Mouse (Mus musculus) hindbrain, embryonic 16.5 days (tissue): ENCODE measurements around the gene Gdpd2. TPM values are rescaled to one million over a fixed set of nuclear protein-coding genes. Genes with fewer than 3 reads are reported as not detected.

ENCODE experiments used
- ATAC-seq: fragments of 200-750 bp; cut with Nextera tagmentation; 2 replicates; pipeline ENCODE4 v1.8.0; 2017; ENCODE audit warnings: moderate TSS enrichment, moderate library complexity
- H3K27ac ChIP-seq: fragments of 300-500 bp; sonication (generic); 2 replicates; pipeline ENCODE4 v1.5.1; 2014; ENCODE audit warnings: low read depth, mild to moderate bottlenecking, control low read depth, low read length, moderate library complexity
- H3K27me3 ChIP-seq: fragments of 300-500 bp; sonication (generic); replicated peaks from 2 replicates; pipeline ENCODE4 v1.6.1; 2014; ENCODE audit warnings: low read length; ENCODE audit not compliant: control insufficient read depth, insufficient read depth
- H3K36me3 ChIP-seq: fragments of 300-500 bp; sonication (generic); 2 replicates; pipeline ENCODE4 v1.6.1; 2014; ENCODE audit warnings: mild to moderate bottlenecking, low read length, moderate library complexity, mixed read lengths; ENCODE audit not compliant: control insufficient read depth, insufficient read depth
- H3K4me1 ChIP-seq: fragments of 300-500 bp; sonication (generic); 2 replicates; pipeline ENCODE4 v1.6.1; 2014; ENCODE audit warnings: low read depth, low read length; ENCODE audit not compliant: control insufficient read depth, insufficient read depth
- H3K4me2 ChIP-seq: fragments of 300-500 bp; sonication (generic); 2 replicates; pipeline ENCODE4 v1.6.1; 2014; ENCODE audit warnings: mild to moderate bottlenecking, low read length, control low read depth, moderate library complexity
- H3K4me3 ChIP-seq: fragments of 300-500 bp; sonication (generic); 2 replicates; pipeline ENCODE4 v1.5.1; 2014; ENCODE audit warnings: mild to moderate bottlenecking, low read length, control low read depth, moderate library complexity
- H3K9ac ChIP-seq: fragments of 300-500 bp; sonication (generic); 2 replicates; pipeline ENCODE4 v1.6.1; 2014; ENCODE audit warnings: low read depth, mild to moderate bottlenecking, control low read depth, low read length, moderate library complexity
- H3K9me3 ChIP-seq: fragments of 300-500 bp; sonication (generic); 2 replicates; pipeline ENCODE4 v1.6.1; 2014; ENCODE audit warnings: mild to moderate bottlenecking, low read length, moderate library complexity; ENCODE audit not compliant: control insufficient read depth
- WGBS: fragments of 180-500 bp; shearing (Covaris S2); extraction: QIAGEN DNeasy Blood & Tissue Kit; methylation state at CpG from one replicate; pipeline ENCODE4 v1.1.7; 2014; 5-methylcytosine and 5-hydroxymethylcytosine counted together
- polyA plus RNA-seq: library from polyadenylated mRNA; unstranded; fragments of >200 nt; fragmentation: Nextera tagmentation; extraction: Ambion mirVana; gene quantifications from 2 replicates; pipeline ENCODE4 v1.2.1, GENCODE M21; 2015

The Gdpd2 gene
- 38.5 and 45.9 TPM in 2 replicates for polyA plus RNA-seq

GRCm38 (mm10) chrX:100729665-100730188 is at the start of gene Gdpd2:
Gdpd2 (plus strand) TSS chrX:100729873.
- ATAC-seq, result peak; percentile 92
- H3K4me3 ChIP-seq, result peak within 1 kb of the TSS; percentile 38
- peaks cover 3% of the 10 kb centered on the region; the same call in 1 of the 2 replicates for H3K4me1 ChIP-seq
- peak within 1 kb of the TSS; percentile 61 for H3K9ac ChIP-seq
- no peaks in the 10 kb centered on the region for H3K9me3 ChIP-seq
- peak within 1 kb of the TSS; percentile 61 for H3K27ac ChIP-seq
- 29% methylated on average over 8 of the region's 8 CpGs for WGBS
- peak within 1 kb of the TSS; percentile 58 for H3K4me2 ChIP-seq
- no peaks in the 10 kb centered on the region for H3K36me3 ChIP-seq
- H3K27me3 ChIP-seq, result no peaks in the 10 kb centered on the region

DNA sequence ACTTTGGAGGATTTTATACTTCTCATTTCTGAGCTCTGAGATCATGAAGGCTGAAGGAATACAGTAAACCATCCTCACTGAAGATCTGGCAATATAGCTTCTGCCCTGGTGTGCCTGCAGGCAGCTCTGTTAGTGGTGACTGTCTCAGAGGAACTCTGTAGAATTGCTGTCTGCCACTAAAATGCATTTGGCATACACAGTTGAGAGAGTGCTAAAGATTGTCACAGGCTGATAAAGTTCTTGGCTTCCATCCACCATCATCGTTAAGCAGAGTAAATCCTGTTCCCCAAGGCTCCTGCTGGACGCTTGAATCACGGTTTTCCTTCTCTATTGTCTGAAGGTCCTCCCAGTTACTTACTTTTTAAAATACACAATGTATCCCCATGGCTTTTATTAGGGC is 43.1 kb upstream of the Gdpd2 start:
- H3K4me1 ChIP-seq, result no peaks in the 10 kb centered on the region
- H3K4me2 ChIP-seq, result no peak overlapping the region
- no peak overlapping the region for H3K4me3 ChIP-seq
- 62% methylated on average over 3 of the region's 3 CpGs for WGBS
- H3K27ac ChIP-seq, result no peak overlapping the region
- H3K9ac ChIP-seq, result no peak overlapping the region
- H3K36me3 ChIP-seq, result no peaks in the 10 kb centered on the region
- no peak for ATAC-seq
- H3K27me3 ChIP-seq, result no peaks in the 10 kb centered on the region
- no peaks in the 10 kb centered on the region for H3K9me3 ChIP-seq

DNA sequence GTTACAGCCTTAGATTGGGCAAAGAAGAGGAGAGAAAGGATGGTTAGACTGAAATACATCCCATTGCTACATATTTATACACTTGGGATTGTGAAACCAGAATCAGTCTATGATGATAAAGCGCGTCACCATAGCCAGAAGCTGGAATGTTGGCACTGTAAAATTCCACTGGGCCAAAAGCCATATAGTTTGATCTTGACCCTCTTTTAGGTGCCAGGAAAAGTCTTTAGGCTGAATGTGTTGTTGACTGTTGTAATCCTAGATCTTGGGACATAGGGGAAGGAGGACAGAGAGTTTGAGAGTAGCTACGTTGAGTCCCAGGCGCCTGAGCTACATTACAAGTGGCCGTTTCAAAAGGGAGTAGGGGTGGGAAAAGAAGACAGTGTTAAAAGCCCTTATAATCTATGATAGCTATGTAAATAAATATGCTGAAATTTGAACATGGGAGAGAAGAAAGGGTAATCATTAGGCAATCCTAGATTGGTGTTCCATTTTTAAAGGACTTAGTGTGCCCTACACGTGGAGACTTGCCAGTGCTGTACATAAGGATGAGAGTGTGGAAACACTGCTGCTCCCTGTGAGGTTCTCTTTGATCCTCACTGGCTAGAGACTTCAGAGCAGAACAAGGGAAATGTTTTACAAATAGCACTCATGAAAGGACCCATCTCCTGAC is 42.2 kb upstream of the Gdpd2 start:
- Histone ChIP-seq H3K4me2 (no peak overlapping the region), H3K4me3 (no peak overlapping the region), H3K9ac (no peak overlapping the region), H3K27ac (no peak overlapping the region), H3K36me3 (no peaks in the 10 kb centered on the region), H3K27me3 (no peaks in the 10 kb centered on the region), H3K9me3 (no peaks in the 10 kb centered on the region), H3K4me1 (no peaks in the 10 kb centered on the region)
- ATAC-seq, result no peak
- 72% methylated on average over 6 of the region's 6 CpGs for WGBS

- no peak for ATAC-seq
- 80% methylated on average over 5 of the region's 5 CpGs for WGBS
- Histone ChIP-seq H3K27ac (no peak overlapping the region), H3K4me2 (no peak overlapping the region), H3K4me1 (no peaks in the 10 kb centered on the region), H3K27me3 (no peaks in the 10 kb centered on the region), H3K9ac (no peak overlapping the region), H3K4me3 (no peak overlapping the region), H3K9me3 (no peaks in the 10 kb centered on the region), H3K36me3 (no peaks in the 10 kb centered on the region)
These were observed 41.7 kb upstream of the Gdpd2 start for GRCm38 (mm10) chrX:100688033-100688370.

GRCm38 (mm10) chrX:100696776-100697175 is 32.9 kb upstream of the Gdpd2 start:
- ATAC-seq, result no peak
- H3K9ac ChIP-seq, result no peak overlapping the region
- WGBS, result 99% methylated on average over 4 of the region's 4 CpGs

DNA sequence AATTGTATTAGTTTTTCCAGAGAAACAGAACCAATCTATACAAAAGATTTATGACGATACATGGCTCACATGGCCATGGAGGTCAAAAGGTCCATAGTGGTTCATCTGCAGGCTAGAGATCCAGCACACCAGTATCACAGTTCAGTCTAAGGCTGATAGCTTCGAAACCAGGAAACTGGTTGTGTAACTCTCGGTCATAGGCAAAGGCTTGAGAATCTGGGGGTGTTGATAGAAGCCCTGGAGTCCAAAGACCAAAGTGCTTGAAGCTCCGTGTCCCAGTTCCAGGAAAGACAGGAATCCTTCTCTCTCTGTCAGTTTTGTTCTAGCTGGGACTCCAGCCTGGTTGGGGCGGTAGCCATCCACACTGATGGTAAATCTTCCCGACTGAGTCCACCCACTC is 21.6 kb upstream of the Gdpd2 start:
- H3K4me1 ChIP-seq, result no peaks in the 10 kb centered on the region
- H3K9me3 ChIP-seq, result no peaks in the 10 kb centered on the region
- H3K9ac ChIP-seq, result no peak overlapping the region
- no peak overlapping the region for H3K27ac ChIP-seq
- 89% methylated on average over 6 of the region's 6 CpGs for WGBS
- no peak for ATAC-seq
- no peak overlapping the region for H3K4me2 ChIP-seq
- H3K27me3 ChIP-seq, result no peaks in the 10 kb centered on the region; the same call in 1 of the 2 replicates
- H3K36me3 ChIP-seq, result no peaks in the 10 kb centered on the region
- H3K4me3 ChIP-seq, result no peak overlapping the region

More at GRCm38 (mm10) chrX:100696776-100697175, 32.9 kb upstream of the Gdpd2 start:
- no peak overlapping the region for H3K4me2 ChIP-seq
- H3K4me1 ChIP-seq, result no peaks in the 10 kb centered on the region
- H3K27ac ChIP-seq, result no peak overlapping the region
- H3K27me3 ChIP-seq, result no peaks in the 10 kb centered on the region; the same call in 1 of the 2 replicates
- H3K36me3 ChIP-seq, result no peaks in the 10 kb centered on the region
- H3K4me3 ChIP-seq, result no peak overlapping the region
- H3K9me3 ChIP-seq, result no peaks in the 10 kb centered on the region

GRCm38 (mm10) chrX:100716173-100716572 is 13.5 kb upstream of the Gdpd2 start:
- whole genome bisulfite sequencing, result 96% methylated on average over 6 of the region's 6 CpGs

GRCm38 (mm10) chrX:100728947-100729346 is 726 bp upstream of the Gdpd2 start:
- no peaks in the 10 kb centered on the region for H3K27me3 ChIP-seq
- peaks cover 3% of the 10 kb centered on the region; the same call in 1 of the 2 replicates for H3K4me1 ChIP-seq
- H3K9ac ChIP-seq, result no peak overlapping the region
- no peaks in the 10 kb centered on the region for H3K9me3 ChIP-seq
- no peaks in the 10 kb centered on the region for H3K36me3 ChIP-seq
- no peak overlapping the region for H3K4me2 ChIP-seq
- 35% methylated on average over 1 of the region's 1 CpGs for whole genome bisulfite sequencing
- no peak overlapping the region for H3K4me3 ChIP-seq
- peak overlapping the region; percentile 61 for H3K27ac ChIP-seq
- ATAC-seq, result peak; percentile 69

More at GRCm38 (mm10) chrX:100716173-100716572, 13.5 kb upstream of the Gdpd2 start:
- Histone ChIP-seq H3K4me3 (no peak overlapping the region), H3K27me3 (no peaks in the 10 kb centered on the region), H3K4me2 (no peak overlapping the region), H3K9ac (no peak overlapping the region), H3K36me3 (no peaks in the 10 kb centered on the region), H3K4me1 (no peaks in the 10 kb centered on the region), H3K27ac (no peak overlapping the region), H3K9me3 (no peaks in the 10 kb centered on the region)
- no peak for ATAC-seq

DNA sequence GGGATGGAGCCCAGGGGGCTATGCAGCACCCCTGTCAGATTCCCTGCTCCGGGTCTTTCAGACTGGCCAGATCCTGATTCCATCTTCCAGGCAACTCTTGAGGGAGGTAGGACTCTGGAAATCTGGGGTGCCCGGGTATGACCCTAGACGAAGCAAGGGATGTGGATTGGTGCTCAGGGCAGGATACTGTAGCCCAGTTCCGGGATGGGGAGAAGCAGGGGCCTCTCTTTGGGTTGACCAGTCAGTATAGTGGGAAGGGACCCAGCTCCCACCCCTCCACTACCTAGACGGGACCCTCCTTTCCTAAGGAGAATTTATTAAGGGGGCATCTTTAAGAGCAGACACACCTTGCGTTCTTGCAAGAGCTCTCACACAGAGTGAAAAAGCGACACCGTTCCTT is 593 bp downstream of the Gdpd2 start:
- H3K4me1 ChIP-seq, result peaks cover 3% of the 10 kb centered on the region; the same call in 1 of the 2 replicates
- peak overlapping the region; percentile 61 for H3K9ac ChIP-seq
- H3K27me3 ChIP-seq, result no peaks in the 10 kb centered on the region
- peak overlapping the region; percentile 38 for H3K4me3 ChIP-seq
- peak overlapping the region; percentile 61 for H3K27ac ChIP-seq
- H3K4me2 ChIP-seq, result peak overlapping the region; percentile 58
- no peaks in the 10 kb centered on the region for H3K36me3 ChIP-seq
- 30% methylated on average over 8 of the region's 8 CpGs for WGBS
- ATAC-seq, result no peak; the same call in 1 of the 2 replicates
- no peaks in the 10 kb centered on the region for H3K9me3 ChIP-seq
